Mouse (Mus musculus) left cerebral cortex, postnatal 4 days (tissue): ENCODE results near the gene Eef2. TPM values are rescaled to one million over a fixed set of nuclear protein-coding genes. Genes with fewer than 3 reads are reported as not detected.
"Not testable (repeated sequence)": the region's sequence is repeated elsewhere in the genome, so short reads cannot be mapped to it uniquely, and the experiment has no call there.

Source experiments
- DNase-seq: peaks from one replicate; pipeline ENCODE4 v3.0.0-alpha.2; 2022
- intact Hi-C: fragments of 180-260 bp; cut with DNase I; formaldehyde crosslinking; loops from one replicate; pipeline ENCODE4 v1.15.1; 2025
- total RNA-seq, 2 experiments: library from RNA; stranded (reverse); gene quantifications; 2 replicates each; pipeline ENCODE4 v1.2.3; 2021

The Eef2 gene
- total RNA-seq, 2 experiments from 2014 or later: 1,312 to 1,322 TPM

- intact Hi-C loops: no loop called here
- DNase-seq: no peak
These were observed 30.7 kb upstream of the Eef2 start for GRCm38 (mm10) chr10:81145778-81146177.

- no peak for DNase-seq
- intact Hi-C loops: no loop called here
These were observed 30.1 kb upstream of the Eef2 start for GRCm38 (mm10) chr10:81146296-81146695.

GRCm38 (mm10) chr10:81151261-81151660 is 25.2 kb upstream of the Eef2 start:
- intact Hi-C loops: no loop called here
- DNase-seq: no peak

GRCm38 (mm10) chr10:81152609-81153008 is 23.8 kb upstream of the Eef2 start:
- no peak for DNase-seq
- intact Hi-C loops: no loop called here

- DNase-seq: no peak
- intact Hi-C loops: no loop called here
These were observed 22.1 kb upstream of the Eef2 start for GRCm38 (mm10) chr10:81154313-81154712.

GRCm38 (mm10) chr10:81154736-81155135 is 21.7 kb upstream of the Eef2 start:
- no peak for DNase-seq
- intact Hi-C loops: no loop called here

GRCm38 (mm10) chr10:81161602-81162317 is 14.7 kb upstream of the Eef2 start:
- intact Hi-C loops: no loop called here
- DNase-seq: no peak

GRCm38 (mm10) chr10:81162318-81162652 is 14.1 kb upstream of the Eef2 start:
- intact Hi-C loops: no loop called here
- no peak for DNase-seq

GRCm38 (mm10) chr10:81165118-81165517 is 11.3 kb upstream of the Eef2 start:
- DNase-seq: no peak
- intact Hi-C loops: no loop called here

GRCm38 (mm10) chr10:81167200-81168086 is 9.0 kb upstream of the Eef2 start, which contains the start of gene Pias4:
Pias4 (minus strand) TSS chr10:81167923.
- intact Hi-C loops: no loop called here
- DNase-seq: peak; percentile 100

- intact Hi-C loops: no loop called here
- DNase-seq: no peak
These were observed 8.4 kb upstream of the Eef2 start for GRCm38 (mm10) chr10:81168087-81168431.

GRCm38 (mm10) chr10:81168521-81169244 is 7.7 kb upstream of the Eef2 start:
- DNase-seq: peak; percentile 83
- intact Hi-C loops: no loop called here

- DNase-seq, intact Hi-C loops: not testable (repeated sequence)
These were observed 7.0 kb upstream of the Eef2 start for GRCm38 (mm10) chr10:81169411-81169900.

- intact Hi-C loops: no loop called here
- peak; percentile 86 for DNase-seq
These were observed 3.3 kb upstream of the Eef2 start for GRCm38 (mm10) chr10:81173132-81173531.

GRCm38 (mm10) chr10:81174617-81175344 is 1.6 kb upstream of the Eef2 start:
- intact Hi-C loops: no loop called here
- peak; percentile 91 for DNase-seq

- peak; percentile 61 for DNase-seq
- intact Hi-C loops: not testable (repeated sequence)
These were observed 1.1 kb upstream of the Eef2 start for GRCm38 (mm10) chr10:81175345-81175701.

GRCm38 (mm10) chr10:81175936-81176465 is 430 bp upstream of the Eef2 start:
- no peak for DNase-seq
- intact Hi-C loops: no loop called here

- peak; percentile 49 for DNase-seq
- intact Hi-C loops: no loop called here
These were observed 1.1 kb downstream of the Eef2 start for GRCm38 (mm10) chr10:81177491-81177925.

- no peak for DNase-seq
- intact Hi-C loops: no loop called here
These were observed 1.7 kb downstream of the Eef2 start for GRCm38 (mm10) chr10:81177958-81178712.

GRCm38 (mm10) chr10:81178927-81179326 is 2.5 kb downstream of the Eef2 start:
- intact Hi-C loops: no loop called here
- DNase-seq: no peak
